Mouse (Mus musculus) CD4-positive, CD25-positive, alpha-beta regulatory T cell (primary cell): Measurements from ENCODE around the gene Slc16a13. TPM values are rescaled to one million over a fixed set of nuclear protein-coding genes. Genes with fewer than 3 reads are reported as not detected.

Source experiments
- polyA plus RNA-seq: library from polyadenylated mRNA; unstranded; fragments of 100-300 nt; shearing (Covaris generic); gene quantifications from one replicate; pipeline ENCODE4 v1.2.1, GENCODE M21; 2017

Slc16a13 gene
- polyA plus RNA-seq, result 3.4 TPM

DNA sequence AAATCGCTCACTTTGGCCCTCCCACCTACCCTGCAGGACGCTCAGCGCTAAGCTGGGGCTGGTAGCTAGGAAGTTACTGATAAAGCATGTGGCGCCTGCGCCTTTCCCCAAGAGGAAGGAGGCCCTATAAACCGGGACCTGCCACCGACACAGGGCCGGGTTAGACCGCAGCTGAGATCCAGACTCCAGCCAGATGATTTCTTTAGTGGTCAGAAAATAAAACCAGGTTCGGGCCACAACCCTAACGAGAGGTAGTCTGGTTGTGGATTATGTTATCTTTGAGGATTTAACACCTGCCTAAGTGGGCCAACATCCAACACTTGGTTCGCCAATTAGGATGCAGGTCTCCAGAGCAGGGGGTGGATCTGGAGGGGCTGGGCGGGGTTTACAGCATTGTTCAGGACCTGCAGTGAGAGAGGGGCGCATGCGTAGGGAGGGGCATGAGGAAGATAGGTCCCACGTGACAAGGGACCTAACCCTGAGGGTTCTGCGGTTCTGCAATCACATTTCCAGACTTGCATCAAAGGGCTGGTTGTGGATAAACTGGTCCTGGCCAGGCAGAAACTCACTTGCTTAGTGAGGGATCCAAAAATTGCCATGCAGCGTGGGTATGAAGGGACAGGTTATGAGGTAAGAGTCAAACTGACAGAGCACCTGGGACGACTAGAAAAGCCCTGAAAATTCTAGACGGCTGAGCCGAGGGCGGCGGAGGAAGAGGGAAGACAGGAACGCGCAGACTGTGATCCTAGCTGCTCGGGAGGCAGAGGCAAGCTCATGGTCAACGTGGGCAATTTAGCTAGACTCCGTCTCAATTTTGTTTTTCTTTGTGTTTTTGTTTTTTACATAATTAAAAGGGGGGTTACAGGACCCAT, at the start of gene Slc16a13:
Slc16a13 (minus strand) TSS at position 334 of the 872 bp plus-strand sequence.

DNA sequence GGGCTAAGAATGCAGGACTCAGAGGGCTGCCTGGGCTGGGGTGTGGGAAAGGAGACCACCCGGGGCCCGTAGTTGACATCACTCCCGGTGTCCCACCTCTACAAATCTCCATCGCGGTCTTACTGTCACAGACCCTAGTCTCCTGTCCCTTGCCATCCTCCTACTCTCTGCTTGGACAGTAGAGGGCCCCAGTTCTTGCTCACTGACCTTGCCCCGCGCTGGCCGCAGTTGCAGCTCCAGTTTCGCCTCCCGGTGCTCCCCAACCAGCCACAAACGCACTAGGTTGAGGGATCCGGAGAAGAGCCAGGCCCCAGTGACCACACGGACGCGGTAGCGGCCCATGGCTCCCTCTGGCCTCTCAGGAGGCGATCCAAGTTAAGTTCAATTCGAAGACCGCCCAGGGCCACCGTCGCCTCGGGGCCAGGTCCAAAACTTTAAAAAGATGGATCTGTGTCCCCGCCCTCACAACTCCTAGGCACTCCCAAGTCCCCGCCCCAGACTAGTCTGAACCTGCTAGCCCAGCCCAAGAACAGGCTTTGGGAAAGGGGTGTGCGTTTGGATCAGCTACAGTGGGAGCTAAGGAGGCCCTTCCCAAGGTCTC, 34.2 kb upstream of the Slc16a13 start, which contains the start of gene Alox12:
Alox12 (minus strand) TSS at position 423 of the 601 bp plus-strand sequence.

DNA sequence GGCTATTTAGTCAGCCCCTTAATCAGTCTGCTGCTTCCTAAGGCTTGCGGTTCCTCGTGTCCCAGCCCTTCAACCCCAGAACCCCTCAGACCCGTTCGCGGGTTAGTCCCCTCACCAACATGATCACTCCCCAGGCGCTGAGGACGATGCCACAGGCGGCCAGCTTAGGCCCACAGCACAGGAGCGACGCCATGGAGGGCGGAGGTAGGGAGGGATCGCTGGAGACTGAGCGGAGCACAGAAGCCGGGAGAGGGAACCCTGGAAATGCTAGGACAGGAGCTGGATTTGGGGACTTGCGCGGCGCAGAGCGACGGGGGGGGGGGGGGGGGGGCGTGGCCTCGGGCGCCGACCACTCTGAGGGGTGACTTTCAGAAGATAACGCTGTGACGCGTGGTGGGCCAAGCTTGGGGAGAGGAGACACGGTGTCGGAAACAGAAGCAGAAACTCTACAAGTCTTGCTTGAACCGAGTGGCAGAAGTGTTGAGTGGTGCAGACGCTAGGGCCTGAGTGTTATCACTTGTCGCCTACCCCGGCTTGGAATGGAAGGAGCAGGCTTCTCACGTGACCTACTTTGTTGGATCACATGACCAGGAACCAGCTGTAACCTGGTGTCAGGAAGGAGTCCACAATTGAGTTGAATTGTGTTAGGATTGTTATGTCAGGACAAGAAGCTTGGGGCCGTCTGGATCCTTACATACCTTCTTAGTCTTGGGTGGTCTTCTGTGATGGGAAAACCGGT, 18.8 kb upstream of the Slc16a13 start, which contains the start of the genes Gm21988 and Rnasek:
Gm21988 (minus strand) TSS at position 290 of the 739 bp plus-strand sequence.
Rnasek (minus strand) TSS at position 302 of the 739 bp plus-strand sequence.

DNA sequence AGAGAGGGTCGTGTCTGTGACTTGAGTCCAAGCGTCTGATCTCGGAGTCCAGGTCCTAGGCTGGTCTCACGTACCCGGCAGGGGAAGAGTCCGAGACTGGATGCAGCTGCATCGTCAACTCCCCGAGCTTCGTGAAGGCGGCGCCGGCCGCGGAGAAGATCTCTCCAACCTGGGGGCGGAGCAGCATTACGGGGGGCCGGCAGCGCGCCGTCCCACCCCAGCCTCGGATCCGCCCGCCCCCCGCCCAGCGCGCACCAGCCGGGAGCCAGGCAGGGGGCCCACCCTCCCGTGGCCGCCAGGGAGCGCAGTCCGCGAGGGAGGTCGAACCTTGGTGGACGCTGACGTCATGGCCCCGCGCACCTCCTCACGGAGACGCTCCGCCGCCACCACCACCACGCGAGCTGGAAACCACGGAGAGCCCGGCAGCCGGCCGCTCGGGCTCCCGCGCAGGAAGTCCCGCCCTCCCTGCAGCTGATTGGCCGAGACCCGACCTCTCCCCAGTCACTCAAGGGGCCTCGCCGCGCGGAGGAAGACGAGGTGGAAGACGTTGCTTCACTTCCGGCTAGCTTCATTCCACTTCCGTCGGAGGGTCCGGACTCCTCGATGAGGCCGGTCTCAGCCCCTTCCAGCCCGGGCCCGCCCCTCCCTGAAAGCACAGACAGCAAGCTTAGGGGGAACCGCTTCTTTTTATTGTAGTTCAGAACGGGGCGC, 16.7 kb upstream of the Slc16a13 start, which contains the start of gene 0610010K14Rik:
0610010K14Rik (minus strand) TSS at position 458 of the 711 bp plus-strand sequence.

DNA sequence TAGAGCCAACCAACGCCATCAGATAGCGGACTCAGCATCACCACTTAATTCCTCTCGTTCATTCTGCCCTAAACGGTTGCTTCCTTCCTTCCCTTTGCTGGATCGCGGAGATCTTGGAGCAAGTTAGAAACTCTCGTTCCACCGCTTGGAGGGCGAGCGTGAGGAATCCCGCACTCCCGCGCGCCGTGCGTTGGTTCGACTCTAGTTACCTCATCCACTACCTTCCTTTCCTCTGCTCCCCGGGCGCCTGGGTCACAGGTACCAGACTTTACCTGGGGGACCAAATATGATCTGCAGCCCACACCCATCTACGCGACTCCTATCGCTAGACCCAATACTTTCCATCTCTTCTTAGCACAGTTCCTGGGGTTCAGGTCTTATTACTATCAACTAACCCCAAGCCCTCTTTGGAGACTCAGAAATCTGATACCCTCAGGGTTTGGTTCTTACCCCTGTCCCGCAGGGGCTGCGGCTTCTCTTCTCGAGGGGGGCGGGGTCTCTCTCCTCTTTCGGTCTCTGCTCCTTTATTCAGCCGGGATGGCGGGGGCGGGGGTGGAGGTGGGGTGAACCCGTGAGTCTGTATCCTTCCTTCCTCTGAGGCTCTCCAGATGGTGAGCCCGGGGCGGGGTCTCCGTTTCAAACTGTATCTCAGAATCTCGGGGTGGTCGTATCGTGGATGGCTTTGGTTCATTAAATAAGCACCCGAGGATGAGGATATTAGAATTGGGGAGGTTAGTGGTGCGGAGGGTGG, 8.6 kb upstream of the Slc16a13 start, which contains the start of gene Bcl6b:
Bcl6b (minus strand) TSS at position 539 of the 751 bp plus-strand sequence.

DNA sequence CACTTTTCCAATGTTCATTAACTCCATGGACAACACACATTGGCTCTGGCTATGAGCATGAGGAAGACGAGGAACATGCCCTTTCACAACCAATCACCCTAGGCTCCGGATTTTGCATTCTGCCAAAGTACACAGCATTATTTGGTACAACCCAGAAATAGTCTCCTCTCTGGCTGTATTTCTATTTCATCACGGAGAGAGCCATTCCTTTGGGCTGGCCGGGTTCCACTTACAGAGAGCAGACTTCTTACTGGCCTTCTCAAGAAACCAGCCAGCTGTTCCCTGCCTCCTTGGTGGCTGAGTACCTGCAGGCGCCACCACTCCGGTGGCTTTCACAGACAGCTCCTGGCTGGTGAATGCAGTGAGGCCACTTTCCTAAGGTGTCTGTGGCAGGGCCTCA, 8.4 kb downstream of the Slc16a13 start, which contains the start of gene Slc16a11:
Slc16a11 (plus strand) TSS at position 330 of the 400 bp plus-strand sequence.

Other genes starting within 250 kb of the Slc16a13 start
- 60.1 TPM for gene Ctdnep1, start 239.9 kb downstream of the Slc16a13 start, polyA plus RNA-seq
- 67.1 TPM for gene Elp5, start 238.5 kb downstream of the Slc16a13 start, polyA plus RNA-seq
- 380 TPM for gene Gabarap, start 229.9 kb downstream of the Slc16a13 start, polyA plus RNA-seq
- gene Phf23, start 225.3 kb downstream of the Slc16a13 start, polyA plus RNA-seq, result 88.2 TPM
- 32.1 TPM for gene Dvl2, start 220.5 kb downstream of the Slc16a13 start, polyA plus RNA-seq
- 110 TPM for gene Acadvl, start 205.7 kb downstream of the Slc16a13 start, polyA plus RNA-seq
- 6.1 TPM for gene Dlg4, start 204.1 kb downstream of the Slc16a13 start, polyA plus RNA-seq
- not detected for gene Asgr1, start 167.0 kb downstream of the Slc16a13 start, polyA plus RNA-seq
- gene Asgr2, start 128.4 kb downstream of the Slc16a13 start, polyA plus RNA-seq, result not detected
- gene Mgl2, start 90.7 kb downstream of the Slc16a13 start, polyA plus RNA-seq, result not detected
- not detected for gene Clec10a, start 64.9 kb downstream of the Slc16a13 start, polyA plus RNA-seq
- gene Slc16a11, start 8.3 kb downstream of the Slc16a13 start, polyA plus RNA-seq, result 0.47 TPM
- not detected for gene Bcl6b, start 8.7 kb upstream of the Slc16a13 start, polyA plus RNA-seq
- 185 TPM for gene 0610010K14Rik, start 16.9 kb upstream of the Slc16a13 start, polyA plus RNA-seq
- 6.1 TPM for gene Gm21988, start 18.8 kb upstream of the Slc16a13 start, polyA plus RNA-seq
- gene Rnasek, start 18.8 kb upstream of the Slc16a13 start, polyA plus RNA-seq, result 266 TPM
- gene Alox12, start 34.3 kb upstream of the Slc16a13 start, polyA plus RNA-seq, result 0.17 TPM
- gene Alox12e, start 101.6 kb upstream of the Slc16a13 start, polyA plus RNA-seq, result not detected
- gene Alox15, start 131.0 kb upstream of the Slc16a13 start, polyA plus RNA-seq, result 0.41 TPM
- gene Pelp1, start 189.0 kb upstream of the Slc16a13 start, polyA plus RNA-seq, result 13.5 TPM
- 284 TPM for gene Arrb2, start 211.6 kb upstream of the Slc16a13 start, polyA plus RNA-seq
- gene Med11, start 230.9 kb upstream of the Slc16a13 start, polyA plus RNA-seq, result 70.2 TPM
- gene Zmynd15, start 238.4 kb upstream of the Slc16a13 start, polyA plus RNA-seq, result 0.13 TPM
- 1.1 TPM for gene Cxcl16, start 238.9 kb upstream of the Slc16a13 start, polyA plus RNA-seq